Mouse (Mus musculus): ENCODE measurements at regions not wholly inside any gene's neighbourhood (a gene's known extent, or its start where the extent isn't known, plus 50 kb on each side); places are given as distances from the start of the nearest gene placed in this dataset.

DNA sequence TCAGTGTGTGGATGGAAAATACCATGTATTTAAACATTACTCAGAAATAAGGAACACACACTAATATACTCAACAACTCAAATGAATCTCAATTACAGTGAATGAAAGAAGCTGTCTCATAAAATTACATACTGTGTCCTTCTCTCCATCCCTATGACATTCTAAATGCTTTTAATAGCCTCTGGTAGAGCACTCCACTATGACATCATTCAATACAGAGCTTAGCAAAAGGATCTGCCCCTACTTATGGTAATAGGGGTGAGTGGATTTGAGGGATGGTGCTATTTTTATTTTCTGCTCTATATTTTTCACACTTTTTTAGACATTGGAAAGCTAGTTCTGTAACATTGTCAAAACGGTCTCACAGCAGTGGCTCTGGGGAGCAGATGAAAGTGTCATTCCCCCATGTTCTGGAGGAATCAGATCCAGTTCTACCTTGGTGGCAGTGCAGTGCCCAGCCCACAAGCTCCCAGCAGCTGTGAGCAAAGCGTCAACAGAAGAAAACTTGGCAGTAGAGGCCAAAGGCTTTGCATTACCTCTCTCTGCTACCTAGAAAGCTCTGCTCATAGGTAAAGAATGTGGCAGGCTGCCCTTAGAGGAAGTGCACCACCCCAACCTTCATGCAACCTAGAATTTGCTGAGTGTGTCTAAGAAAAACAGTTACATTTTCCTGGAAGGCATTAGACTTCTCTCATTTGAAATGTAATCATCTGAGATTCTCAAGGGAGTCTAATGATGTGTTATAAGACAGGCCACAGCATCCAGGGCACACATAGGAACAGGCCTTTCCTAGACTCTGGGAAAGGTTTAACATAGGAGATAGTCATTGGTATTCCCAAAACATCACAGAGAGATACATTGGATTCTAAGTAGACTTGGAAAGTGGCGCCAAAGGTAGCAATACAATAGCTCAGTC is 138.1 kb downstream of the Snx19 start:
- TF ChIP-seq POLR2A (IDR thresholded peaks at IDR 0.05; ENCODE audit: low read depth, low read length) (no peak), CTCF (IDR thresholded peaks at IDR 0.05; ENCODE audit: extremely low read depth, insufficient read length, insufficient replicate concordance, low read depth, low read length) (no peak)
- H3K4me1 ChIP-seq (ENCODE audit: control insufficient read depth, insufficient read depth, insufficient read length, low read length), result 0 out of 2 replicates have a peak, but pooled peaks cover 3% of the 10 kb centered on the region
- WGBS, result 81% methylated on average over 3 of the region's 3 CpGs

GRCm38 (mm10) chr9:30563399-30563798 is 136.5 kb downstream of the Snx19 start:
- WGBS, result 80% methylated on average over 5 of the region's 5 CpGs
- Histone ChIP-seq H3K4me3 (ENCODE audit: low read depth, low read length) (no peak overlapping the region), H3K36me3 (ENCODE audit: control insufficient read depth, insufficient read depth, low read length) (no peaks in the 10 kb centered on the region), H3K27me3 (ENCODE audit: control insufficient read depth, insufficient read depth, low read length) (no peaks in the 10 kb centered on the region), H3K4me1 (ENCODE audit: control insufficient read depth, insufficient read depth, insufficient read length, low read length) (0 out of 2 replicates have a peak, but pooled peaks cover 3% of the 10 kb centered on the region), H3K27ac (ENCODE audit: insufficient read depth, low read depth, low read length) (no peak overlapping the region)
- TF ChIP-seq POLR2A (IDR thresholded peaks at IDR 0.05; ENCODE audit: low read depth, low read length) (no peak), CTCF (IDR thresholded peaks at IDR 0.05; ENCODE audit: extremely low read depth, insufficient read length, insufficient replicate concordance, low read depth, low read length) (no peak)

More for the DNA sequence above, 138.1 kb downstream of the Snx19 start:
- H3K27ac ChIP-seq (ENCODE audit: insufficient read depth, low read depth, low read length), result no peak overlapping the region
- H3K27me3 ChIP-seq (ENCODE audit: control insufficient read depth, insufficient read depth, low read length), result no peaks in the 10 kb centered on the region
- H3K36me3 ChIP-seq (ENCODE audit: control insufficient read depth, insufficient read depth, low read length), result no peaks in the 10 kb centered on the region
- no peak overlapping the region for H3K4me3 ChIP-seq (ENCODE audit: low read depth, low read length)

GRCm38 (mm10) chr9:30554908-30555307 is 128.0 kb downstream of the Snx19 start:
- TF ChIP-seq CTCF (IDR thresholded peaks at IDR 0.05; ENCODE audit: extremely low read depth, insufficient read length, insufficient replicate concordance, low read depth, low read length) (no peak), POLR2A (IDR thresholded peaks at IDR 0.05; ENCODE audit: low read depth, low read length) (no peak)
- WGBS, result 41% methylated on average over 2 of the region's 2 CpGs
- Histone ChIP-seq H3K4me1 (ENCODE audit: control insufficient read depth, insufficient read depth, insufficient read length, low read length) (no peaks in the 10 kb centered on the region), H3K27ac (ENCODE audit: insufficient read depth, low read depth, low read length) (no peak overlapping the region), H3K36me3 (ENCODE audit: control insufficient read depth, insufficient read depth, low read length) (no peaks in the 10 kb centered on the region), H3K4me3 (ENCODE audit: low read depth, low read length) (no peak overlapping the region), H3K27me3 (ENCODE audit: control insufficient read depth, insufficient read depth, low read length) (no peaks in the 10 kb centered on the region)

DNA sequence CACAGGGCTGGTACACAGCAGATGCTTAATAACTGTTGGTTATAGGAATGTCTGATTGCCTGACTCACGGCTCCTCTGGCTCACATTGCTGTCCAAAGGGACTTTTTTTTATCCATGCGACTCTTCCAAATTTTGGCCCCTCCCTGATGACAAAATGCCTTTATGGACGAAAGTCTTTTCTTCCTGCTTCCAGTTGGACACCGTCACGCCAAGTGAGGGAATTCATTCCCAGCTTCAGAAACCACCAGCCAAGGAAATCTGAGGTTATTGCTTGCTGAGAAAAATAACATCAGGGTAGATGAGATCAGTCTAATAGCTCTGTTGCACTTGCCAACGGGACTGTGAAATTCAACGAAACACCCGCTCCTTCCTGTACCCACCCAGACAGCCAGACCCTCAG is 125.8 kb downstream of the Snx19 start:
- Histone ChIP-seq H3K4me3 (ENCODE audit: low read depth, low read length) (no peak overlapping the region), H3K4me1 (ENCODE audit: control insufficient read depth, insufficient read depth, insufficient read length, low read length) (no peaks in the 10 kb centered on the region), H3K36me3 (ENCODE audit: control insufficient read depth, insufficient read depth, low read length) (no peaks in the 10 kb centered on the region), H3K27me3 (ENCODE audit: control insufficient read depth, insufficient read depth, low read length) (no peaks in the 10 kb centered on the region), H3K27ac (ENCODE audit: insufficient read depth, low read depth, low read length) (no peak overlapping the region)
- TF ChIP-seq CTCF (IDR thresholded peaks at IDR 0.05; ENCODE audit: extremely low read depth, insufficient read length, insufficient replicate concordance, low read depth, low read length) (no peak), POLR2A (IDR thresholded peaks at IDR 0.05; ENCODE audit: low read depth, low read length) (no peak)
- 79% methylated on average over 8 of the region's 8 CpGs for WGBS

DNA sequence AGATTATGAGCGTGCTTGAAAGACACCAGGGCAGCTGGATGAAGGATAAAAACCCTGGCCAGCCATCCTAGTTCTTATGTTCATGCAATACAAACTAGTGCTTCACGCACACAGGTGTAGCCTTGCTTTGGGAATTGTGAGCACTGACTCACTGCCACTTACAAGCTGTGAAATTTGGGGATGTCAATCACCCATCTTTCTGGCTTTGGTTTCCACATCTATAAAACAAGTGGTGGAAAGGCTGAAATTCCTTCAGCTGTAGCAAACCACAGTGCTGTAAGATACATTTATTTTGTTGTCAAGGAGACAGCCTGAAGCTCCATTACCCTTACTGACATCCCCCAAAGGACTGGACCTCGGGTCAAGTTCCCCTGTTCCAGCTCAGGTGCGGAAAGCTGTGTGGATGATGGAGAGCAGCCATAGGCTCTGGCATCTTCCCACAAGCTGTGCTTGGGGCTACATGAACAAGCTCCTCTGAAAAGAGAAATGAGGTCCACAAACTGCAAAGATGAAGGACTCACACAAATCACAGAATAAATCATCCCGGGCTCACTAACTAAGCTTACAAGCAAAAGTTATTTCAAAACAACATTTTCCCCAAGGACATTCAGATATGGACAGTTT is 123.1 kb downstream of the Snx19 start:
- no peaks in the 10 kb centered on the region for H3K36me3 ChIP-seq (ENCODE audit: control insufficient read depth, insufficient read depth, low read length)
- 81% methylated on average over 5 of the region's 5 CpGs for WGBS
- H3K4me3 ChIP-seq (ENCODE audit: low read depth, low read length), result no peak overlapping the region
- H3K27me3 ChIP-seq (ENCODE audit: control insufficient read depth, insufficient read depth, low read length), result no peaks in the 10 kb centered on the region
- no peak overlapping the region for H3K27ac ChIP-seq (ENCODE audit: insufficient read depth, low read depth, low read length)
- no peaks in the 10 kb centered on the region for H3K4me1 ChIP-seq (ENCODE audit: control insufficient read depth, insufficient read depth, insufficient read length, low read length)
- no peak for TF ChIP-seq POLR2A (IDR thresholded peaks at IDR 0.05; ENCODE audit: low read depth, low read length)
- TF ChIP-seq CTCF (IDR thresholded peaks at IDR 0.05; ENCODE audit: extremely low read depth, insufficient read length, insufficient replicate concordance, low read depth, low read length), result no peak

DNA sequence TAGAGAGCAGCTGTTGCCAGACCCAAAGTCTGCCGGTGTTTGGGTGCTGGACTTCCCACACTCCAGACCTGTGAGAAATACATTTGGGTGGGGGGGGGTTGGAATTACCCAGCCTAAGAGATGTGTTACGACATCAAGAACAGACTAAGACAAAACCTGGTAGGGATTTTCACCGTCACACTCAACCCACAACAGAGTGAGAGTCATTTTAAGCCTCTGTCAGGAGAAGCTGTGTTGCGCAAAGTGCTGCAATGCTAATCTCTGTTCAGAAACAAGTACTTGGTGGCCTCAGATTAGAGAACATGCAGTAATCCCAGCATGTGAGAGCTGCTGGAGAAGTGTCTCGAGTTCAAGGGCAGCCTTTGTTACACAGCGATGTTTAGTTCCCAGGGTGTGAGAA is 113.0 kb downstream of the Snx19 start:
- Histone ChIP-seq H3K4me1 (ENCODE audit: control insufficient read depth, insufficient read depth, insufficient read length, low read length) (no peaks in the 10 kb centered on the region), H3K36me3 (ENCODE audit: control insufficient read depth, insufficient read depth, low read length) (no peaks in the 10 kb centered on the region), H3K27ac (ENCODE audit: insufficient read depth, low read depth, low read length) (no peak overlapping the region), H3K4me3 (ENCODE audit: low read depth, low read length) (no peak overlapping the region), H3K27me3 (ENCODE audit: control insufficient read depth, insufficient read depth, low read length) (no peaks in the 10 kb centered on the region; the same call in 1 of the 2 replicates)
- TF ChIP-seq POLR2A (IDR thresholded peaks at IDR 0.05; ENCODE audit: low read depth, low read length) (no peak), CTCF (IDR thresholded peaks at IDR 0.05; ENCODE audit: extremely low read depth, insufficient read length, insufficient replicate concordance, low read depth, low read length) (no peak)
- WGBS, result 86% methylated on average over 6 of the region's 6 CpGs

- H3K4me3 ChIP-seq (ENCODE audit: low read depth, low read length), result no peak overlapping the region
- H3K4me1 ChIP-seq (ENCODE audit: control insufficient read depth, insufficient read depth, insufficient read length, low read length), result no peaks in the 10 kb centered on the region
- WGBS, result 50% methylated on average over 8 of the region's 8 CpGs
- no peaks in the 10 kb centered on the region for H3K36me3 ChIP-seq (ENCODE audit: control insufficient read depth, insufficient read depth, low read length)
- no peak for TF ChIP-seq CTCF (IDR thresholded peaks at IDR 0.05; ENCODE audit: extremely low read depth, insufficient read length, insufficient replicate concordance, low read depth, low read length)
- no peak for TF ChIP-seq POLR2A (IDR thresholded peaks at IDR 0.05; ENCODE audit: low read depth, low read length)
- no peaks in the 10 kb centered on the region; the same call in 1 of the 2 replicates for H3K27me3 ChIP-seq (ENCODE audit: control insufficient read depth, insufficient read depth, low read length)
- H3K27ac ChIP-seq (ENCODE audit: insufficient read depth, low read depth, low read length), result no peak overlapping the region
These were observed 109.7 kb downstream of the Snx19 start for GRCm38 (mm10) chr9:30536508-30537100.
